Mouse (Mus musculus): ENCODE data around the gene Tarm1. TPM values are rescaled to one million over a fixed set of nuclear protein-coding genes. Genes with fewer than 3 reads are reported as not detected.

Gene Tarm1
- total RNA-seq, 2 experiments from 2014 or later = not detected

- intact Hi-C loops (cut with DNase I) = loop anchor here (5.0 kb wide), 2 partner anchors 112 to 222 kb away; partner anchors contain the start of gene Cacng7
Observed at GRCm38 (mm10) chr7:3444678-3445077, 57.7 kb downstream of the Tarm1 start.

GRCm38 (mm10) chr7:3442476-3443062, 59.9 kb downstream of the Tarm1 start:
- intact Hi-C loops (cut with DNase I) = no loop called here
- DNase-seq = no peak

More at GRCm38 (mm10) chr7:3444678-3445077, 57.7 kb downstream of the Tarm1 start:
- no peak for DNase-seq

GRCm38 (mm10) chr7:3440526-3440925, 61.9 kb downstream of the Tarm1 start:
- intact Hi-C loops (cut with DNase I) = no loop called here
- peak; percentile 61 for DNase-seq

GRCm38 (mm10) chr7:3439984-3440383, 62.4 kb downstream of the Tarm1 start:
- intact Hi-C loops (cut with DNase I) = no loop called here
- no peak for DNase-seq

- no peak for DNase-seq
- intact Hi-C loops (cut with DNase I) = no loop called here
Observed at GRCm38 (mm10) chr7:3437941-3438340, 64.5 kb downstream of the Tarm1 start.

Other genes starting within 250 kb of the Tarm1 start
- gene Myadm, start 213.5 kb downstream of the Tarm1 start, total RNA-seq (2021) = 10 to 100 TPM; 34.6 to 35.9 TPM
- gene Prkcg, start 213.4 kb downstream of the Tarm1 start, total RNA-seq (2021) = 100 to 1,000 TPM in 1 of 2 experiments, 10 to 100 TPM in 1; 88.7 to 100 TPM
- 100 to 1,000 TPM; 111 to 123 TPM for gene Cacng7, start 169.7 kb downstream of the Tarm1 start, total RNA-seq (2021)
- gene Cacng8, start 111.9 kb downstream of the Tarm1 start, total RNA-seq (2021) = 100 to 1,000 TPM; 102 to 111 TPM
- gene Cacng6, start 78.4 kb downstream of the Tarm1 start, total RNA-seq (2021) = 1 to 10 TPM in 1 of 2 experiments, under 1 TPM in 1; 0.91 to 1.2 TPM
- gene Oscar, start 113.5 kb upstream of the Tarm1 start, total RNA-seq (2021) = 1 to 10 TPM in 1 of 2 experiments, under 1 TPM in 1; 0.84 to 1.1 TPM
- gene Ndufa3, start 114.7 kb upstream of the Tarm1 start, total RNA-seq (2021) = 100 to 1,000 TPM; 370 to 397 TPM
- gene Tfpt, start 127.3 kb upstream of the Tarm1 start, total RNA-seq (2021) = 10 to 100 TPM; 40.7 to 43.7 TPM
- gene Prpf31, start 127.4 kb upstream of the Tarm1 start, total RNA-seq (2021) = 10 to 100 TPM; 58.0 to 58.2 TPM
- gene Cnot3, start 142.6 kb upstream of the Tarm1 start, total RNA-seq (2021) = 10 to 100 TPM; 53.3 to 57.2 TPM
- gene Leng1, start 163.2 kb upstream of the Tarm1 start, total RNA-seq (2021) = 1 to 10 TPM; 6.2 to 8.2 TPM
- 1 to 10 TPM; 7.5 to 8.3 TPM for gene Tmc4, start 174.9 kb upstream of the Tarm1 start, total RNA-seq (2021)
- 100 to 1,000 TPM; 125 to 129 TPM for gene Tsen34, start 190.2 kb upstream of the Tarm1 start, total RNA-seq (2021)
- gene Mboat7, start 190.9 kb upstream of the Tarm1 start, total RNA-seq (2021) = 100 to 1,000 TPM; 132 to 147 TPM
- gene Rps9, start 201.4 kb upstream of the Tarm1 start, total RNA-seq (2021) = 100 to 1,000 TPM; 693 to 718 TPM
- under 1 TPM; 0.22 to 0.34 TPM for gene Pirb, start 217.8 kb upstream of the Tarm1 start, total RNA-seq (2021)